Mouse (Mus musculus) erythroblast, embryonic 14.5 days (primary cell): Measurements from ENCODE around the gene Orm1.

Source experiments
- GATA1 ChIP-seq: IDR thresholded peaks from 2 replicates; pipeline ENCODE4 v1.6.1; 2012; ENCODE audit warnings: low read length, inconsistent platforms, mixed read lengths
- TAL1 ChIP-seq: IDR thresholded peaks from 3 replicates; pipeline ENCODE4 v1.6.1; 2012; ENCODE audit warnings: low read length, inconsistent platforms, mixed read lengths

DNA sequence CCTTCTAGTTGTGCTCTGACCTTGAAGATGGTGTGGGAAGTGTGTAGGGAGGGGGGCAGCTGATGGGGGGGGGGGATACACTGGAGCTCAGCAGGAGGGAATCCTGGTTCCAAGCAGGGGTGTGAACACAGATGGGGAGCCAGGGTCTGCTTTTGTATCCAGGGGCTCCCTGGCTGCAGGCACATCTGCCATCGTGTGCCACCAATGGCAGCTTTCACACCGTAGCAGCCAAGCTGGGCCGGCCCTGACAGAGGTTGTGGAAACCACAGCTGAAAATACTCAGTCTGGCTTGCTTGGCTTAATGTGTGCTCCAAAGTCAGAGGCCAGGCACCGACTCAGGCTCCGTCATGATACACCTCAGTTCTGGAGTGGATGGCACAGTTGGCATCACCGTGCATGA lies 43.7 kb downstream of the Orm1 start:
- TF ChIP-seq GATA1 (no peak), TAL1 (no peak)
